Mouse (Mus musculus): ENCODE data around the gene Sh3yl1. TPM values are rescaled to one million over a fixed set of nuclear protein-coding genes. Genes with fewer than 3 reads are reported as not detected.

Gene Sh3yl1
- polyA plus RNA-seq, 1 experiment, result 2.1 TPM

DNA sequence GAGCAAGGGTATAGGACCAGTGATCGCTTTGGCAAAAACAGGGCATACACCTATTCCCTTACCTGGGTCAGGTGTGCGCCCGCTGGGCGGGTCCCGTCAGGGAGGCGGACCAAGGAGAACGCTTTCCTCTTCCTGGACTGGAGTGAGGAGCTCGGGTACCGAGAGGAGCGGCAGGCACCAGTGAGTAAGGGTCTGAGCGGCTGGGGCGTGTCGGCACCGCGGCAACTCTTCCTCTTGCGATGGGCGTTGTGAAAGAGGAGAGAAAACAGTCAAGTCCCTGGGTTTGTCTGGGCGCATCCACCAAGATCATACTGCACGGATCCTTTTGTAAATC is 547 bp downstream of the Sh3yl1 start:
- H3K4me3 ChIP-seq (ENCODE audit: insufficient read depth, low read depth, low read length), result peak overlapping the region; percentile 87
- peaks cover 7% of the 10 kb centered on the region for H3K4me1 ChIP-seq (ENCODE audit: control insufficient read depth, insufficient read depth, insufficient read length, low read length)
- H3K27ac ChIP-seq (replicated peaks; ENCODE audit: low read depth, low read length), result no peak overlapping the region

DNA sequence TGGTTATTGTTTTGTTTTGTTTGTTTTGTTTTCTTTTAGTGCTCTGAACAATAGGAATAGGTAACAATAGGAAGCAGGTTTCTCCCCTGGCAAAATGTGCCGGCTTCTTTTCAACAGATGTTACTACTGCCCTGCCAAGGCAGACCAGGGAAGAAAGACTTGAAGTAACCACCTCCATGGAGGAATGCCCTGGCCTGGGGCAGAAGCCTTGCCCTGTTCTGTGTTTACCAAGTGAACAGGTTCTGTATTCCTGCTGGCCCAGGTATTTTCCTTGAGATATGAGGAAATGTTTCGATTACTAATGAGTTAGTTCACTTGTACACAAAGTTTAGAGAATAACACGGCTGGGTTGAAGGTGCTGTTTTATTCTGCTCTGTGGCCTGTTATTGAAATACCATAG is 1.4 kb downstream of the Sh3yl1 start:
- Histone ChIP-seq H3K27ac (replicated peaks; ENCODE audit: low read depth, low read length) (no peak overlapping the region), H3K4me3 (ENCODE audit: insufficient read depth, low read depth, low read length) (peak overlapping the region; percentile 20; the same call in 1 of the 2 replicates), H3K4me1 (ENCODE audit: control insufficient read depth, insufficient read depth, insufficient read length, low read length) (peaks cover 7% of the 10 kb centered on the region)

DNA sequence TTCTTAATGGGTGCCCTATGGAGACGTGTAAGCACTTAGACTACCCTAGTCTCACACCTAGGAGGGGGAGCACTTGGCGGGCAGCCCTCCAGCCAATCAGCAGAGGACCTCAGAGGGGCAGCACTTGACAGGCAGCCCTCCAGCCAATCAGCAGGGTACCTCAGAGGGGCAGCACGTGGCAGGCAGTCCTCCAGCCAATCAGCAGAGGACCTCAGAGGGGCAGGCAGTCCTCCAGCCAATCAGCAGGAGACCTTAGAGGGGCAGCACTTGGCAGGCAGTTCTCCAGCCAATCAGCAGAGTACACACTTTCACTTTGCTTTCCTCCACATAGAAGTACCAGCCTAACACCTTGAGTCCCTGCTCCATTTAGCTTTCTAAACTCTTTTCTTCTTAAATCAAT is 10.9 kb downstream of the Sh3yl1 start:
- H3K4me3 ChIP-seq (ENCODE audit: insufficient read depth, low read depth, low read length), result no peak overlapping the region
- H3K27ac ChIP-seq (replicated peaks; ENCODE audit: low read depth, low read length), result no peak overlapping the region

DNA sequence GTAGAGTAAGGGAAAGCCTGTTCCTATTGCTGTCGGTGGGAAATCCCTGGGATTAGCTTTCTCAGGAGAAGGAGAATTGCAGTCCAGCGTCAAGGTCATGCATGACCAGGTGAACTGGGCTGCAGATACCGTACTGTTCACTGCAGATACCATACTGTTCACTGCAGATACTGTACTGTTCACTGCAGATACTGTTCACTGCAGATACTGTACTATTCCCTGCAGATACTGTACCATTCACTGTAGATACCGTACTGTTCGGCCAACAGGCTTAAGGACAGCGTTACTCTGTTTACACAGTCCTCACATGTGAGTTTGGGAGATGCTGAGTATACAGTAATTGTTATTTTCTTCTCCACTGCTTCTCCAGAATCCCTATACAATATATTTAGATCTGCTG is 16.7 kb downstream of the Sh3yl1 start:
- no peak overlapping the region for H3K27ac ChIP-seq (replicated peaks; ENCODE audit: low read depth, low read length)
- no peaks in the 10 kb centered on the region for H3K4me1 ChIP-seq (ENCODE audit: control insufficient read depth, insufficient read depth, insufficient read length, low read length)
- H3K4me3 ChIP-seq (ENCODE audit: insufficient read depth, low read depth, low read length), result no peak overlapping the region

More for the DNA sequence above, 10.9 kb downstream of the Sh3yl1 start:
- no peaks in the 10 kb centered on the region for H3K4me1 ChIP-seq (ENCODE audit: control insufficient read depth, insufficient read depth, insufficient read length, low read length)

DNA sequence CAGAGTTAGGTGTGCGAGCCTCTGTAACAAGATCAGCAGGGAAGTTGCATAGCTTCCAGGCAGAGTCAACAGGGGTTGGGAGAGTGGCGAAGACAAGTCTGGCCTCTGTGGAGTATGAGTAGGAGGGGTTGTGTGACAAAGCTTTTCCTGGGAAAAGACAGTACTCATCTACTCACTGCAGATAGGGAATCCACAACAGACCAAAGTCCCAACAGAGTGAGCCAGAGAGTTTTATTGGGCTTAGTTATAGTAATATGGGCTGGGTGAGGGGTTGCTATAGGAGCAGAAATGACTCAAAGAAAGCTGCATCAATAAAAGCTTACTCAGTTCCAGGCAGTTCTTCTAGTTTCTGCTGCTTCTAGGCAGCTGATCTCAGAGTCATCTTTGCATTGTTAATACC is 21.8 kb downstream of the Sh3yl1 start:
- H3K27ac ChIP-seq (replicated peaks; ENCODE audit: low read depth, low read length), result no peak overlapping the region
- H3K4me1 ChIP-seq (ENCODE audit: control insufficient read depth, insufficient read depth, insufficient read length, low read length), result no peaks in the 10 kb centered on the region
- H3K4me3 ChIP-seq (ENCODE audit: insufficient read depth, low read depth, low read length), result no peak overlapping the region

DNA sequence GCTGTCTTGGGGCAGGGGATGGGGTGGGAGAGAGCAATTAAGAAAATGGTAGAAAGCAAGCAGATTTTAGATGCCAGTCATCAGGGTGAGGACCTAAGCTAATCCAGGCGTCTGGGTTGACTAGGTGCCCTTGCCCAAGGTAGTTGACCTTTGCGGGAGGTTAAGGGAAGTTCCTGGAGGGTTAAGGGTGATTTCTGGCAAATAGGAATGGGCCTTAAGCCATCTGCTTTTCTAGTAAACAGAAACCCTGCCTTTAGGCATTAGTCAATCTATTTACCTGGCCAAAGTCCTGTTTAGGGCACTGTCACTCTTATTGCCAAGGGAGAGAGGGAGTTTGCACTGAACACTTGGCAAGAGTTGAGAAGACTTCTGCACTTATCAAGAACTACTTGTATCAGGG is 25.4 kb downstream of the Sh3yl1 start:
- Histone ChIP-seq H3K4me1 (ENCODE audit: control insufficient read depth, insufficient read depth, insufficient read length, low read length) (no peaks in the 10 kb centered on the region), H3K4me3 (ENCODE audit: insufficient read depth, low read depth, low read length) (no peak overlapping the region), H3K27ac (replicated peaks; ENCODE audit: low read depth, low read length) (no peak overlapping the region)

DNA sequence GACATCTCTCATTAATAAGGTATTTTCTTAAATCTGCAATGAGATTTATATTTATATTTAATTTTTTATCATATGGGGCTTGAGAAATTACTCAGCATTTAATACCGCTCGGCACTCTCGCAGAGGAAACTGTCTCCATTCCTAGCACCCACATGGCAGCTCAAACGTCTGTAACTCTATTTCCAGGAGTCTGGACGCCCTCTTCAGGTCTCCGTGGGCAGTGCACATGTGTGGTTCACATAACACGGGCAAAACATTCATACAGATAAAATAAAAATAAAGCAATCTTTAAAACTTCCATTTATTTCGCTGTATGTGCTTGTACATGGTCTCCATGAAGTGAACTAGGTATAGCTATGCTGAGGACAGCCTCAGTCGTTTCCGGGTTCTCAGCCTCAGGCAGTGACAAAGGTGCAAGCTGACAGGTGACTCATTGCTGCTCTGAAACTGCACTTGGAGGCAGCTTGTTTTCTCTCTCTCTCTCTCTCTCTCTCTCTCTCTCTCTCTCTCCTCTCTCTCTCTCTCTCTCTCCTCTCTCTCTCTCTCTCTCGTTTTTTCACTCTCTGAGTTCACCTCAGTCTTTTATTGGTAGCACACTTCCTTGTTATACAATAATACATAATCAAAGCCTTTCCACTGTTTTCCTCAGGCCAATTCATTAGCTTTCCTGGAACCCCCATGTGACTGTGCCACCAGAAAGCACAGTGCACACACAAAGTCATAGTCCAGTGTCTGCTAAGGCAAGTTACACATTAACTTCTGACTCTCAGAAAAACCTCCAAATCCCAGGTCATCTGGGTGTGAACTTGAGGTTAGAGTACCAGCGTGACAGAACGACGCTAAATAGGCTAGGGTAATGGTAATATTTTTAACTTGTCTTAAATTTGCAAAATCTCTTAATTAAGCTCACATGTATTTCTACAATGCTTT is 31.9 kb downstream of the Sh3yl1 start:
- H3K4me3 ChIP-seq (ENCODE audit: insufficient read depth, low read depth, low read length), result no peak overlapping the region
- H3K4me1 ChIP-seq (ENCODE audit: control insufficient read depth, insufficient read depth, insufficient read length, low read length), result no peaks in the 10 kb centered on the region
- H3K27ac ChIP-seq (replicated peaks; ENCODE audit: low read depth, low read length), result no peak overlapping the region

DNA sequence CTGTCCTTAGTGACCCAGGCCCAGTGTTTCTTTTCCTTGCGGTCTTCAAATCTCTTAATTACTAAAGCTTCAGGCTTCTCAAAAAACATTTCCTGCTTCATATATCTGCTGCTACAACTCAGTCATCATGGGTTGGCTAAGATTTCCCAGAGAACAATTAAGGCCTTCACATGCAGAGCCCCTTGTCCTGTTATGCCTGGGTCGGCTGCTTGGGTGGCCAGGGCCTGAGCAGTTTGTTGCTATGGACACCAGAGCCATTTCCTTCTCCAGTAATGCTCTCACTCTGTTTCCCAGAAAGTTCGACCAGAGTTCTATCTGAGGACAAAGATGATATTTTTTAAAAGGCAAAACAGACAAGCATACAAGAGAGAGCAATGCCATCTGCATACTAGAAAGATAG is 32.7 kb downstream of the Sh3yl1 start:
- no peak overlapping the region for H3K27ac ChIP-seq (replicated peaks; ENCODE audit: low read depth, low read length)
- no peaks in the 10 kb centered on the region for H3K4me1 ChIP-seq (ENCODE audit: control insufficient read depth, insufficient read depth, insufficient read length, low read length)
- H3K4me3 ChIP-seq (ENCODE audit: insufficient read depth, low read depth, low read length), result no peak overlapping the region

DNA sequence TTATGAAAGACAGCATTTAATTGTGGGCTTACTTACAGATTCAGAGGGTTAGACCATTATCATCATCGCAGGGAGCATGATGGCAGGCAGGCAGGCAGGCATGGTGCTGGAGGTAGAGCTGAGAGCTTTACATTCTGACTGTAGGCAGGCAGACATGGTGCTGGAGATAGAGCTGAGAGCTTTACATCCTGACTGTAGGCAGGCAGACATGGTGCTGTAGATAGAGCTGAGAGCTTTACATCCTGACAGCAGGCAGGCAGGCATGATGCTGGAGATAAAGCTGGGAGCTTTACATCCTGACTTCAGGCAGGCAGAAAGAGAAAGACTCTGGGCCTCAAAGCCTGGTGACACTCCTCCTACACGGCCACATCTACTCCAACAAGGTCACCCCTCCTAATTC is 59.2 kb downstream of the Sh3yl1 start:
- Histone ChIP-seq H3K4me1 (ENCODE audit: control insufficient read depth, insufficient read depth, insufficient read length, low read length) (no peaks in the 10 kb centered on the region), H3K4me3 (ENCODE audit: insufficient read depth, low read depth, low read length) (no peak overlapping the region), H3K27ac (replicated peaks; ENCODE audit: low read depth, low read length) (no peak overlapping the region)

DNA sequence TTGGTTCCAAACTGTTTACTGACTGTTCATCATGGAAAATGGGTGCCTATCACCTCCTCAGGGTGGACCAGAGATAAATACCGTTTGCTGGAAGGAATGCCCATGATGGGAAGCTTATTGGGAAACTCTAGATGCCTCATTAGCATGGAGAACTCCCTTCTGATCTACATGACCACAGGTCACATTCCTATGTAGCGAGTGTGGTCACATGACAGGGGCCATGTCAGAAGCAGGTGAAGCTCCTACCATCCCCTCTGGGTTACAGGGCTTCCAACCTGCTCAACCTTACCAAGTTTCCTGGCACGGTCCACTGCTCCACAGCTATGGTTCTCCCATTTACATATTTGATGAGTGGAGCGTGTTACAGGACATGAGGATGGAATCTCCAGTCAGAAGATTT is 92.3 kb downstream of the Sh3yl1 start:
- H3K4me3 ChIP-seq (ENCODE audit: insufficient read depth, low read depth, low read length), result no peak overlapping the region
- H3K27ac ChIP-seq (replicated peaks; ENCODE audit: low read depth, low read length), result no peak overlapping the region
- H3K4me1 ChIP-seq (ENCODE audit: control insufficient read depth, insufficient read depth, insufficient read length, low read length), result no peaks in the 10 kb centered on the region

DNA sequence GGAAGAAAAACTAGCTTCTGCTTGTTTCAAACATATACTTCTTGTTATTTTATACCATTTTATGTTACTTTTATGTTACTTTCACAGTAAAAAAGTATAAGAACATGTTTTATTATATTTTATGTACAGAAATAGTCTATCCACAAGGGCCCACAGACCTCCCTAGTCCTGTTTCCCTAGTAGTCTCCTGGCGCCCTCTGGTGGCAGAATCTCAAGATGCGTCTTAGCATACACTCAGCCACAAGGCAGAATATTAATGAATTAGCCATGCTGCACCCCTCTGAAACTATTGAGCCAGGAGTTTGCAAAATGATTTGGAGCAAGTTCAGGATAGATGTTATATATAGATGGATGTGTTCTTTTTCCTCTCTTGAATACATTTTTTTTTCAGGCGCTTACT is 93.5 kb downstream of the Sh3yl1 start:
- no peak overlapping the region for H3K27ac ChIP-seq (replicated peaks; ENCODE audit: low read depth, low read length)
- H3K4me3 ChIP-seq (ENCODE audit: insufficient read depth, low read depth, low read length), result no peak overlapping the region
- H3K4me1 ChIP-seq (ENCODE audit: control insufficient read depth, insufficient read depth, insufficient read length, low read length), result no peaks in the 10 kb centered on the region

DNA sequence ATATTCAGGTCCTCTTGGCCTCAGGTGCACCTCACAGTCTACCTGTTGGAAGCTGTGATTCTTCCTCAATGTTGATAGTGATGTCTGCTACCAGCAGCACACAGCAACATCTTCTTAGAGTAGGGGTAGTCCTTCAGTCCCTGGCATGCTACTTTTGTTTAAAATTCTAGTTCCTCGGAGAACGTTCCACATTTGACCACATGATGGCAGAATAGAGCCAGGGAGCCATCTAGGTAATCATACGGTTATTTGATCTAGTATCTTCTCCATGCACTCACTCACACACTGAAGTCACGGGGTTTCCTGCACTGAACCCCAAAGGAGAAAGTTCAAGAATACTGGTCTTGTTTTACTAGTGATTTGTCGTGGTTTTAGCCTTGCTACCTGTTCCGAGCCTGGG is 96.7 kb downstream of the Sh3yl1 start:
- H3K4me3 ChIP-seq (ENCODE audit: insufficient read depth, low read depth, low read length), result no peak overlapping the region
- no peaks in the 10 kb centered on the region for H3K4me1 ChIP-seq (ENCODE audit: control insufficient read depth, insufficient read depth, insufficient read length, low read length)
- H3K27ac ChIP-seq (replicated peaks; ENCODE audit: low read depth, low read length), result no peak overlapping the region

Other genes starting within 250 kb of the Sh3yl1 start
- 0.67 and 2.0 TPM in 2 replicates for gene Alkal2, start 27.3 kb upstream of the Sh3yl1 start, polyA plus RNA-seq (2012; ENCODE audit: insufficient read depth, insufficient read length, missing spikeins)
- gene Acp1, start 79 bp upstream of the Sh3yl1 start, polyA plus RNA-seq (2012; ENCODE audit: insufficient read depth, insufficient read length, missing spikeins), result 61.2 and 66.5 TPM in 2 replicates
- gene Fam110c, start 162.2 kb downstream of the Sh3yl1 start, polyA plus RNA-seq (2012; ENCODE audit: insufficient read depth, insufficient read length, missing spikeins), result 0.50 TPM in 1 of 2 replicates, not detected in the other

All from brown adipose tissue, adult 24 weeks (tissue).